Mouse (Mus musculus) kidney, postnatal 0 days (tissue): ENCODE data around the gene Itpr3. TPM values are rescaled to one million over a fixed set of nuclear protein-coding genes. Genes with fewer than 3 reads are reported as not detected.

ENCODE experiments used
- ATAC-seq: fragments of 200-750 bp; cut with Nextera tagmentation; replicated peaks from 2 replicates; pipeline ENCODE4 v1.8.0; 2017; ENCODE audit warnings: low read depth, moderate number of reproducible peaks, moderate TSS enrichment, moderate library complexity; ENCODE audit not compliant: low FRiP score
- DNase-seq: peaks from one replicate; pipeline ENCODE4 v3.0.0-alpha.2; 2016; ENCODE audit warnings: low spot score
- H3K27ac ChIP-seq: fragments of 300-500 bp; sonication (generic); 2 replicates; pipeline ENCODE4 v1.5.1; 2014; ENCODE audit warnings: mild to moderate bottlenecking
- H3K27me3 ChIP-seq: fragments of 300-500 bp; sonication (generic); 2 replicates; pipeline ENCODE4 v1.6.1; 2014; ENCODE audit warnings: low read length, mixed read lengths; ENCODE audit not compliant: insufficient read depth
- H3K36me3 ChIP-seq: fragments of 300-500 bp; sonication (generic); 2 replicates; pipeline ENCODE4 v1.6.1; 2014; ENCODE audit warnings: low read length, mixed read lengths; ENCODE audit not compliant: insufficient read depth
- H3K4me1 ChIP-seq: fragments of 300-500 bp; sonication (generic); replicated peaks from 2 replicates; pipeline ENCODE4 v1.6.1; 2014; ENCODE audit warnings: antibody characterized with exemption, low read length, mixed read lengths; ENCODE audit not compliant: insufficient read depth
- H3K4me2 ChIP-seq: fragments of 300-500 bp; sonication (generic); 2 replicates; pipeline ENCODE4 v1.6.1; 2014; ENCODE audit warnings: mild to moderate bottlenecking, low read length, moderate library complexity, mixed read lengths
- H3K4me3 ChIP-seq: fragments of 300-500 bp; sonication (generic); replicated peaks from 2 replicates; pipeline ENCODE4 v1.5.1; 2014; ENCODE audit warnings: low read depth, low read length
- H3K9ac ChIP-seq: fragments of 300-500 bp; sonication (generic); 2 replicates; pipeline ENCODE4 v1.6.1; 2014; ENCODE audit warnings: low read depth, low read length
- H3K9me3 ChIP-seq: fragments of 300-500 bp; sonication (generic); replicated peaks from 2 replicates; pipeline ENCODE4 v1.6.1; 2016; ENCODE audit warnings: low read length, inconsistent platforms, mixed read lengths
- CTCF ChIP-seq: IDR thresholded peaks from 2 replicates; pipeline ENCODE4 v1.5.1; 2016; ENCODE audit warnings: antibody characterized with exemption, low read depth, mild to moderate bottlenecking, moderate library complexity
- WGBS: fragments of 180-500 bp; shearing (Covaris S2); extraction: QIAGEN DNeasy Blood & Tissue Kit; methylation state at CpG from one replicate; pipeline ENCODE4 v1.1.7; 2014; 5-methylcytosine and 5-hydroxymethylcytosine counted together
- polyA plus RNA-seq: library from polyadenylated mRNA; unstranded; fragments of >200 nt; fragmentation: Nextera tagmentation; extraction: Ambion mirVana; gene quantifications from 2 replicates; pipeline ENCODE4 v1.2.1, GENCODE M21; 2015

Gene Itpr3
- polyA plus RNA-seq, 1 experiment from 2014 or later, result 4.1 TPM

- Histone ChIP-seq H3K4me3 (no peak overlapping the region), H3K4me2 (no peak overlapping the region), H3K36me3 (no peaks in the 10 kb centered on the region), H3K9ac (no peak overlapping the region), H3K4me1 (no peaks in the 10 kb centered on the region), H3K27ac (no peak overlapping the region), H3K27me3 (no peaks in the 10 kb centered on the region), H3K9me3 (no peaks in the 10 kb centered on the region)
- no peak for TF ChIP-seq CTCF
- no peak for DNase-seq
- 44% methylated on average over 9 of the region's 9 CpGs for WGBS
- ATAC-seq, result no peak
These were observed 96.7 kb downstream of the Itpr3 start for GRCm38 (mm10) chr17:27153773-27154193.

GRCm38 (mm10) chr17:27154256-27154655, 97.2 kb downstream of the Itpr3 start:
- no peak overlapping the region for H3K4me3 ChIP-seq
- no peaks in the 10 kb centered on the region for H3K27me3 ChIP-seq
- 82% methylated on average over 14 of the region's 14 CpGs for WGBS
- ATAC-seq, result no peak
- H3K9me3 ChIP-seq, result no peaks in the 10 kb centered on the region
- TF ChIP-seq CTCF, result no peak
- H3K27ac ChIP-seq, result no peak overlapping the region
- H3K4me1 ChIP-seq, result no peaks in the 10 kb centered on the region
- no peak overlapping the region for H3K9ac ChIP-seq
- no peaks in the 10 kb centered on the region for H3K36me3 ChIP-seq
- DNase-seq, result no peak
- H3K4me2 ChIP-seq, result no peak overlapping the region

GRCm38 (mm10) chr17:27154881-27155280, 97.8 kb downstream of the Itpr3 start:
- ATAC-seq (no peak), DNase-seq (no peak)
- H3K27ac ChIP-seq, result no peak overlapping the region
- WGBS, result 85% methylated on average over 6 of the region's 6 CpGs
- H3K9ac ChIP-seq, result no peak overlapping the region
- no peak overlapping the region for H3K4me2 ChIP-seq
- no peak for TF ChIP-seq CTCF
- no peaks in the 10 kb centered on the region for H3K27me3 ChIP-seq
- no peaks in the 10 kb centered on the region for H3K36me3 ChIP-seq
- no peaks in the 10 kb centered on the region for H3K4me1 ChIP-seq
- no peak overlapping the region for H3K4me3 ChIP-seq
- H3K9me3 ChIP-seq, result no peaks in the 10 kb centered on the region

- no peaks in the 10 kb centered on the region for H3K9me3 ChIP-seq
- no peak for ATAC-seq
- no peak overlapping the region for H3K27ac ChIP-seq
- H3K4me1 ChIP-seq, result no peaks in the 10 kb centered on the region
- no peak for DNase-seq
- no peak overlapping the region for H3K9ac ChIP-seq
- H3K4me2 ChIP-seq, result no peak overlapping the region
- no peak for TF ChIP-seq CTCF
- WGBS, result 61% methylated on average over 8 of the region's 8 CpGs
- no peaks in the 10 kb centered on the region for H3K36me3 ChIP-seq
- H3K4me3 ChIP-seq, result no peak overlapping the region
- H3K27me3 ChIP-seq, result no peaks in the 10 kb centered on the region
These were observed 98.6 kb downstream of the Itpr3 start for GRCm38 (mm10) chr17:27155752-27156151.

GRCm38 (mm10) chr17:27158439-27158838, 101.3 kb downstream of the Itpr3 start:
- DNase-seq (peak; percentile 61), ATAC-seq (peak; percentile 62; the same call in 1 of the 2 replicates)
- Histone ChIP-seq H3K27me3 (no peaks in the 10 kb centered on the region), H3K9ac (no peak overlapping the region), H3K36me3 (no peaks in the 10 kb centered on the region), H3K4me2 (no peak overlapping the region), H3K4me1 (no peaks in the 10 kb centered on the region), H3K4me3 (no peak overlapping the region), H3K9me3 (no peaks in the 10 kb centered on the region), H3K27ac (no peak overlapping the region)
- TF ChIP-seq CTCF, result peak; percentile 36
- WGBS, result 54% methylated on average over 6 of the region's 6 CpGs

GRCm38 (mm10) chr17:27159169-27159568, 102.1 kb downstream of the Itpr3 start:
- no peak overlapping the region for H3K27ac ChIP-seq
- DNase-seq (no peak), ATAC-seq (no peak)
- H3K36me3 ChIP-seq, result no peaks in the 10 kb centered on the region
- no peaks in the 10 kb centered on the region for H3K9me3 ChIP-seq
- no peak overlapping the region for H3K9ac ChIP-seq
- H3K4me2 ChIP-seq, result no peak overlapping the region
- 64% methylated on average over 7 of the region's 7 CpGs for WGBS
- H3K4me3 ChIP-seq, result no peak overlapping the region
- no peaks in the 10 kb centered on the region for H3K4me1 ChIP-seq
- no peaks in the 10 kb centered on the region for H3K27me3 ChIP-seq
- TF ChIP-seq CTCF, result no peak

GRCm38 (mm10) chr17:27160905-27161304, 103.8 kb downstream of the Itpr3 start:
- no peak overlapping the region for H3K9ac ChIP-seq
- no peak for DNase-seq
- ATAC-seq, result no peak
- TF ChIP-seq CTCF, result no peak
- H3K4me2 ChIP-seq, result no peak overlapping the region
- no peak overlapping the region for H3K27ac ChIP-seq
- 61% methylated on average over 4 of the region's 4 CpGs for WGBS
- no peaks in the 10 kb centered on the region for H3K36me3 ChIP-seq
- H3K27me3 ChIP-seq, result no peaks in the 10 kb centered on the region
- no peaks in the 10 kb centered on the region for H3K9me3 ChIP-seq
- no peaks in the 10 kb centered on the region for H3K4me1 ChIP-seq
- no peak overlapping the region for H3K4me3 ChIP-seq
